Mouse (Mus musculus) kidney, adult 2 months (tissue): ENCODE results near the gene Tll2. TPM values are rescaled to one million over a fixed set of nuclear protein-coding genes. Genes with fewer than 3 reads are reported as not detected.

Source experiments
- DNase-seq: peaks from one replicate; pipeline ENCODE4 v3.0.0; 2021
- H3K27ac ChIP-seq: fragments of 200-500 bp; 2 replicates; pipeline ENCODE4 v1.5.1; 2012; ENCODE audit warnings: low read depth, low read length, control low read depth, inconsistent platforms; ENCODE audit not compliant: insufficient read depth
- H3K27me3 ChIP-seq: fragments of 200-500 bp; replicated peaks from 2 replicates; pipeline ENCODE4 v1.6.1; 2012; ENCODE audit warnings: mild to moderate bottlenecking, moderate library complexity, low read length, inconsistent platforms; ENCODE audit not compliant: control insufficient read depth, insufficient read depth
- H3K36me3 ChIP-seq: fragments of 200-500 bp; 2 replicates; pipeline ENCODE4 v1.6.1; 2012; ENCODE audit warnings: mild to moderate bottlenecking, moderate library complexity, low read length, inconsistent platforms; ENCODE audit not compliant: control insufficient read depth, insufficient read depth
- H3K4me1 ChIP-seq: fragments of 200-500 bp; 2 replicates; pipeline ENCODE4 v1.6.1; 2011; ENCODE audit warnings: low read length; ENCODE audit not compliant: control insufficient read depth, insufficient read depth
- H3K4me3 ChIP-seq: fragments of 200-500 bp; 2 replicates; pipeline ENCODE4 v1.5.1; 2011; ENCODE audit warnings: mild to moderate bottlenecking, low read depth, low read length, control low read depth; ENCODE audit not compliant: insufficient read depth
- CTCF ChIP-seq: fragments of 200-500 bp; conservative IDR thresholded peaks from 2 replicates; pipeline ENCODE4 v1.5.1; 2011; ENCODE audit warnings: low read depth, mild to moderate bottlenecking, control low read depth, low read length, moderate library complexity, mixed read lengths; ENCODE audit not compliant: insufficient read depth, insufficient read length
- POLR2A ChIP-seq: fragments of 200-500 bp; IDR thresholded peaks from one replicate; pipeline ENCODE4 v1.6.1; 2011; ENCODE audit warnings: low read depth, low read length, control low read depth
- WGBS: fragments of 180-500 bp; shearing (Covaris S2); methylation state at CpG from one replicate; pipeline ENCODE4 v1.1.7; 2018; 5-methylcytosine and 5-hydroxymethylcytosine counted together
- polyA plus RNA-seq: library from polyadenylated mRNA; depleted of rRNA; stranded (reverse); fragments of >200 nt; gene quantifications from 2 replicates; pipeline ENCODE4 v1.2.3, GENCODE M21; 2012

Gene Tll2
- polyA plus RNA-seq, 1 experiment, result 0.03 TPM

GRCm38 (mm10) chr19:41160388-41160787 is 46.2 kb downstream of the Tll2 start:
- Histone ChIP-seq H3K27ac (no peak overlapping the region), H3K36me3 (no peaks in the 10 kb centered on the region), H3K4me3 (no peak overlapping the region), H3K27me3 (no peaks in the 10 kb centered on the region), H3K4me1 (no peaks in the 10 kb centered on the region)
- 40% methylated on average over 14 of the region's 14 CpGs for WGBS
- TF ChIP-seq POLR2A (no peak), CTCF (no peak)
- no peak for DNase-seq

GRCm38 (mm10) chr19:41154681-41155080 is 52.0 kb downstream of the Tll2 start:
- 64% methylated on average over 7 of the region's 7 CpGs for WGBS
- Histone ChIP-seq H3K4me1 (no peaks in the 10 kb centered on the region), H3K4me3 (no peak overlapping the region), H3K36me3 (no peaks in the 10 kb centered on the region), H3K27me3 (no peaks in the 10 kb centered on the region), H3K27ac (no peak overlapping the region)
- DNase-seq, result no peak
- no peak for TF ChIP-seq POLR2A
- TF ChIP-seq CTCF, result no peak

GRCm38 (mm10) chr19:41152462-41152861 is 54.2 kb downstream of the Tll2 start:
- Histone ChIP-seq H3K4me3 (no peak overlapping the region), H3K4me1 (no peaks in the 10 kb centered on the region), H3K27me3 (no peaks in the 10 kb centered on the region), H3K36me3 (no peaks in the 10 kb centered on the region), H3K27ac (no peak overlapping the region)
- TF ChIP-seq POLR2A (no peak), CTCF (no peak)
- 64% methylated on average over 4 of the region's 4 CpGs for WGBS
- no peak for DNase-seq

- Histone ChIP-seq H3K4me1 (no peaks in the 10 kb centered on the region), H3K27me3 (no peaks in the 10 kb centered on the region), H3K4me3 (no peak overlapping the region), H3K27ac (no peak overlapping the region), H3K36me3 (no peaks in the 10 kb centered on the region)
- DNase-seq, result no peak
- TF ChIP-seq POLR2A (no peak), CTCF (no peak)
- 87% methylated on average over 3 of the region's 3 CpGs for WGBS
Observed at GRCm38 (mm10) chr19:41152016-41152370, 54.6 kb downstream of the Tll2 start.

- TF ChIP-seq CTCF (no peak), POLR2A (no peak)
- Histone ChIP-seq H3K27ac (no peak overlapping the region), H3K4me3 (no peak overlapping the region), H3K27me3 (no peaks in the 10 kb centered on the region), H3K4me1 (no peaks in the 10 kb centered on the region), H3K36me3 (no peaks in the 10 kb centered on the region)
- WGBS, result 42% methylated on average over 7 of the region's 7 CpGs
- peak; percentile 11 for DNase-seq
Observed at GRCm38 (mm10) chr19:41151321-41152015, 55.2 kb downstream of the Tll2 start.

- Histone ChIP-seq H3K27me3 (no peaks in the 10 kb centered on the region), H3K4me3 (no peak overlapping the region), H3K36me3 (no peaks in the 10 kb centered on the region), H3K4me1 (no peaks in the 10 kb centered on the region), H3K27ac (no peak overlapping the region)
- no peak for DNase-seq
- TF ChIP-seq CTCF, result no peak
- TF ChIP-seq POLR2A, result no peak
- 58% methylated on average over 8 of the region's 8 CpGs for WGBS
Observed at GRCm38 (mm10) chr19:41140961-41141360, 65.7 kb downstream of the Tll2 start.

GRCm38 (mm10) chr19:41139629-41140028 is 67.0 kb downstream of the Tll2 start:
- TF ChIP-seq POLR2A, result no peak
- no peak for TF ChIP-seq CTCF
- Histone ChIP-seq H3K36me3 (no peaks in the 10 kb centered on the region), H3K27ac (no peak overlapping the region), H3K4me1 (no peaks in the 10 kb centered on the region), H3K27me3 (no peaks in the 10 kb centered on the region), H3K4me3 (no peak overlapping the region)
- DNase-seq, result no peak
- WGBS, result 38% methylated on average over 4 of the region's 4 CpGs

- no peak for DNase-seq
- H3K36me3 ChIP-seq, result no peaks in the 10 kb centered on the region
- H3K27me3 ChIP-seq, result no peaks in the 10 kb centered on the region
- H3K27ac ChIP-seq, result no peak overlapping the region
- no peaks in the 10 kb centered on the region for H3K4me1 ChIP-seq
- TF ChIP-seq CTCF (no peak), POLR2A (no peak)
- no peak overlapping the region for H3K4me3 ChIP-seq
- 32% methylated on average over 3 of the region's 3 CpGs for WGBS
Observed at GRCm38 (mm10) chr19:41123009-41123408, 83.6 kb downstream of the Tll2 start.
